Mouse (Mus musculus) ZHBTc4 (cell line): Measurements from ENCODE around the gene Tmem246.

Experiments
- DNase-seq: peaks from one replicate; pipeline ENCODE4 v3.0.0-alpha.2; 2011; ENCODE audit warnings: low read depth, low spot score

Tmem246 gene

GRCm38 (mm10) chr4:49581256-49581655, 16.4 kb downstream of the Tmem246 start:
- DNase-seq = no peak

GRCm38 (mm10) chr4:49572194-49572593, 25.5 kb downstream of the Tmem246 start:
- DNase-seq = no peak

- DNase-seq = peak; percentile 77
Observed at GRCm38 (mm10) chr4:49567613-49568012, 30.1 kb downstream of the Tmem246 start.

GRCm38 (mm10) chr4:49559915-49560772, 37.5 kb downstream of the Tmem246 start:
- DNase-seq = peak; percentile 7

- no peak for DNase-seq
Observed at GRCm38 (mm10) chr4:49558181-49558580, 39.5 kb downstream of the Tmem246 start.

- DNase-seq = no peak
Observed at GRCm38 (mm10) chr4:49557375-49557774, 40.3 kb downstream of the Tmem246 start.

GRCm38 (mm10) chr4:49553380-49553779, 44.3 kb downstream of the Tmem246 start:
- DNase-seq = no peak

- DNase-seq = no peak
Observed at GRCm38 (mm10) chr4:49549383-49549782, 48.3 kb downstream of the Tmem246 start, which contains the start of gene Aldob. Gene Aldob (minus strand): TSS chr4:49549546.

GRCm38 (mm10) chr4:49547544-49548219, 50.0 kb downstream of the Tmem246 start:
- no peak for DNase-seq

- no peak for DNase-seq
Observed at GRCm38 (mm10) chr4:49546873-49547543, 50.7 kb downstream of the Tmem246 start.

GRCm38 (mm10) chr4:49546026-49546425, 51.6 kb downstream of the Tmem246 start:
- no peak for DNase-seq

- no peak for DNase-seq
Observed at GRCm38 (mm10) chr4:49540966-49541365, 56.7 kb downstream of the Tmem246 start.

- no peak for DNase-seq
Observed at GRCm38 (mm10) chr4:49539665-49540064, 58.0 kb downstream of the Tmem246 start.

- DNase-seq = no peak
Observed at GRCm38 (mm10) chr4:49536671-49537070, 61.0 kb downstream of the Tmem246 start.

- DNase-seq = no peak
Observed at GRCm38 (mm10) chr4:49535675-49536294, 61.9 kb downstream of the Tmem246 start.

GRCm38 (mm10) chr4:49535036-49535435, 62.6 kb downstream of the Tmem246 start:
- DNase-seq = no peak
